16 mouse cellular contexts compared by ENCODE assay signal in the genomic region with DNA sequence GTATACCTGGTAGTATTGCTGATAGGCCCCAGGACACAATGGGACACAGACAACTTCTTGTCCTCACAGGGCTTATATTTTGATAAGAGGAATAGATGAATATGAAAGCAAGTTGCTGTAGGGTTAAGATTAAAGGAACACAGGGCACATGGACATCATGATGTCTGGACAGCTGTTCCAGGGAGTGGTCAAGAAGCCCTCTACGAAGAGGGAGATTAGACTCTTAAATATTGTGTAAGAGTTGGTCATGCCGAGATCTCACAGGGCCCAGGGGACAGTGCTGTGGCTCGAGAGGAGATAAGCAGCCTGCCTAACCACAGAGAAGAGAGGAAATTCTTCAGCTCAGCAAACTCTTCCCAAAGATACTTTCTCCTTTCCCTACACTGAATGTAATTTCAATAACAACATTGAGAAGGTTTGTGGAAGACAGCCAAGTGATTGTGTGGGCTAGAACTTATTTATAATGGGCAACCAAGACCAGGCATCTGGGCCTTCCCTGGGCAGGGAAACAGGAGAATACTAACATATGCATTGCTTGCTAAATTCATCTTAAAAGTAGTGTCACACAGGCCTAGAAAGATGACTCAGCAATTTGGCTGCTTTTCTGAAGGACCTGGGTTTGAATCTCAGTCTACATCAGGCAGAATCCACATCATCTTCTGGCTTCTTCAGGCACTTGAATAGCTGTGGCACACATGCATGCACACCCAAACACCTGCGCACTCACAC.
DNase-seq lines count a peak whose midpoint lies in the region; ATAC-seq lines count a peak whose summit lies in the region.
"Had no signal": no experiment of that assay in that cellular context is flagged by ENCODE, and none has a peak within 500 bp of the region (broad histone marks: within the 10 kb centered on the region; RNA-seq: fewer than 3 reads in every experiment).

No protein-coding gene starts in this region.

- intact Hi-C loops in heart, postnatal 25 days (cut with DNase I), result no loop called here

- H3K27me3 ChIP-seq in hindbrain, embryonic 10.5 days (ENCODE audit: insufficient read depth, poor library complexity, severe bottlenecking), result no peaks in the 10 kb centered on the region
- H3K27me3 ChIP-seq: embryonic facial prominence, embryonic 12.5 days; limb, embryonic 15.5 days; midbrain, embryonic 12.5 days had no signal

- peaks cover 5% of the 10 kb centered on the region for H3K4me1 ChIP-seq in hindbrain, embryonic 10.5 days (replicated peaks)
- H3K4me1 ChIP-seq: heart, embryonic 13.5 days had no signal

- 88% methylated on average over 4 of the region's 4 CpGs for WGBS in hindbrain, embryonic 10.5 days

- no peaks in the 10 kb centered on the region for H3K36me3 ChIP-seq in hindbrain, embryonic 10.5 days
- H3K36me3 ChIP-seq: embryonic facial prominence, embryonic 12.5 days; heart, embryonic 13.5 days; limb, embryonic 15.5 days; midbrain, embryonic 12.5 days had no signal

- H3K9me3 ChIP-seq in hindbrain, embryonic 10.5 days, result no peaks in the 10 kb centered on the region
- H3K9me3 ChIP-seq: embryonic facial prominence, embryonic 12.5 days; heart, embryonic 13.5 days; limb, embryonic 15.5 days; midbrain, embryonic 12.5 days had no signal

- no peak overlapping the region for H3K27ac ChIP-seq in hindbrain, embryonic 10.5 days
- H3K27ac ChIP-seq: embryonic facial prominence, embryonic 12.5 days; heart, embryonic 13.5 days; kidney, postnatal 0 days; limb, embryonic 15.5 days; midbrain, embryonic 12.5 days had no signal

- 0 out of 2 replicates have a peak, but pooled peaks have one; percentile 47 for ATAC-seq in common myeloid progenitor, adult 5-6 weeks (replicated peaks; ENCODE audit: low read depth, poor library complexity, severe bottlenecking)

- H3K4me3 ChIP-seq in hindbrain, embryonic 10.5 days, result no peak overlapping the region
- H3K4me3 ChIP-seq: embryonic facial prominence, embryonic 12.5 days; heart, embryonic 13.5 days; limb, embryonic 15.5 days; midbrain, embryonic 12.5 days had no signal

- peak; percentile 30 to 54 for DNase-seq in heart, adult 18-20 months
- DNase-seq in heart, postnatal 25 days (ENCODE audit: low spot score), result no peak
- peak; percentile 56 for DNase-seq in right cerebral cortex, adult 18-20 months
- no peak for DNase-seq in right cerebral cortex, postnatal 4 days
- DNase-seq in skeletal muscle tissue, adult 2 months (ENCODE audit: low read depth, low spot score), result peak; percentile 18
- DNase-seq in kidney, adult 11 months, result no peak
- no peak for DNase-seq in hindbrain, embryonic 10.5 days (ENCODE audit: low spot score)
- DNase-seq: cerebellum, postnatal 14 days; lung, adult 2 months; lung, postnatal 4 days had no signal

Comparison
In these comparisons a context has a peak if more than half of its experiments do, and no peak if none do; other contexts are left out.
1. DNase-seq: peak in heart, adult 18-20 months (2 of 2), right cerebral cortex, adult 18-20 months (single experiment) and skeletal muscle tissue, adult 2 months (single experiment); none in heart, postnatal 25 days (single experiment), right cerebral cortex, postnatal 4 days (single experiment), kidney, adult 11 months (single experiment) and hindbrain, embryonic 10.5 days (single experiment).